25 mouse cellular contexts compared by ENCODE assay signal in the genomic region with DNA sequence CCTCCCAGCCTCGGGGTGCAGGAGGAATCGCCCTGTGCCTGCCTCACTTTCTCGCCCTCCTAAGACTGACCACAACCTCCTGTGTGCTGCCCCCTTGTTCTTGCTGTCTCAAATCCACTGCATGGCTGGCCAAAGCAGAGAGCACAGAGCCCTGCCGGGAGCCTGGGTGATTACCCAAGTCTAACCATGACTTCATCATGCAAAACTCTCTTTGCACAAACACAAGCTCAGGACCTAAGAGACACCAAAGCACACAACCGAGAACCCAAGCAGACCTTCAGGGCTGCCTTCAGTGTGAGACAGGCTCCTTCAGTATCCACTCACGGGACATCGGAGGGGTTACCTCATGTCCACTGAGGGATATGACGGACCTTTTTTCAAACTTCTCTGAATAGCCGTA.
"Had no signal": no experiment of that assay in that cellular context is flagged by ENCODE, and none has a peak within 500 bp of the region (broad histone marks: within the 10 kb centered on the region; RNA-seq: fewer than 3 reads in every experiment).

No protein-coding gene starts in this region.

- H3K4me3 ChIP-seq: heart, adult 2 months; heart, embryonic 13.5 days; heart, embryonic 15.5 days; hindbrain, embryonic 13.5 days; hindbrain, embryonic 15.5 days; kidney, embryonic 15.5 days; limb, embryonic 13.5 days; limb, embryonic 15.5 days had no signal

- DNase-seq: gastrocnemius, postnatal 14 days; gastrocnemius, postnatal 36 days; heart, adult 11 months; heart, adult 2 months; heart, postnatal 14 days; heart, postnatal 36 days; kidney, adult 11 months; kidney, adult 2 months; kidney, adult 9 months; kidney, postnatal 14 days; kidney, postnatal 36 days; layer of hippocampus, adult 9-11 months; layer of hippocampus, postnatal 36 days; left cerebral cortex, postnatal 4 days had no signal

- H3K9ac ChIP-seq: heart, embryonic 13.5 days; heart, embryonic 15.5 days; hindbrain, embryonic 13.5 days; hindbrain, embryonic 15.5 days; kidney, embryonic 15.5 days; limb, embryonic 13.5 days; limb, embryonic 15.5 days had no signal

- H3K9me3 ChIP-seq: heart, embryonic 15.5 days; hindbrain, embryonic 13.5 days; hindbrain, embryonic 15.5 days; kidney, embryonic 15.5 days; limb, embryonic 15.5 days had no signal

- H3K4me2 ChIP-seq: heart, embryonic 11.5 days; heart, embryonic 13.5 days; heart, embryonic 15.5 days; hindbrain, embryonic 13.5 days; hindbrain, embryonic 15.5 days; kidney, embryonic 15.5 days; limb, embryonic 13.5 days; limb, embryonic 15.5 days had no signal

- H3K4me1 ChIP-seq: hindbrain, embryonic 13.5 days; hindbrain, embryonic 15.5 days; kidney, embryonic 15.5 days; limb, embryonic 13.5 days; limb, embryonic 15.5 days had no signal

- H3K36me3 ChIP-seq: heart, embryonic 15.5 days; hindbrain, embryonic 15.5 days had no signal

- H3K27ac ChIP-seq: heart, adult 2 months; heart, embryonic 13.5 days; heart, embryonic 15.5 days; hindbrain, embryonic 13.5 days; hindbrain, embryonic 15.5 days; hindbrain, postnatal 0 days; kidney, embryonic 15.5 days; kidney, postnatal 0 days; limb, embryonic 13.5 days; limb, embryonic 15.5 days had no signal

- H3K27me3 ChIP-seq: heart, embryonic 13.5 days; heart, embryonic 15.5 days; hindbrain, embryonic 13.5 days; hindbrain, embryonic 15.5 days; kidney, embryonic 15.5 days; limb, embryonic 13.5 days; limb, embryonic 15.5 days had no signal

- ATAC-seq: hindbrain, postnatal 0 days; intestine, embryonic 16.5 days had no signal
